Mouse (Mus musculus) hindbrain, embryonic 13.5 days (tissue): ENCODE results near the gene Cic. TPM values are rescaled to one million over a fixed set of nuclear protein-coding genes. Genes with fewer than 3 reads are reported as not detected.
"Not testable (repeated sequence)": the region's sequence is repeated elsewhere in the genome, so short reads cannot be mapped to it uniquely, and the experiment has no call there.

Experiments
- ATAC-seq: fragments of 200-750 bp; cut with Nextera tagmentation; 2 replicates; pipeline ENCODE4 v1.8.0; 2017; ENCODE audit warnings: moderate TSS enrichment; ENCODE audit not compliant: low FRiP score
- H3K27ac ChIP-seq: fragments of 300-500 bp; sonication (generic); 2 replicates; pipeline ENCODE4 v1.5.1; 2015; ENCODE audit warnings: inconsistent platforms, mild to moderate bottlenecking, moderate library complexity
- H3K27me3 ChIP-seq: fragments of 300-500 bp; sonication (generic); 2 replicates; pipeline ENCODE4 v1.6.1; 2015; ENCODE audit warnings: mild to moderate bottlenecking, inconsistent platforms
- H3K36me3 ChIP-seq: fragments of 300-500 bp; sonication (generic); 2 replicates; pipeline ENCODE4 v1.6.1; 2015; ENCODE audit warnings: mild to moderate bottlenecking, inconsistent platforms
- H3K4me1 ChIP-seq: fragments of 300-500 bp; sonication (generic); replicated peaks from 2 replicates; pipeline ENCODE4 v1.6.1; 2015; ENCODE audit warnings: inconsistent platforms
- H3K4me2 ChIP-seq: fragments of 300-500 bp; sonication (generic); 2 replicates; pipeline ENCODE4 v1.6.1; 2015; ENCODE audit warnings: inconsistent platforms, mild to moderate bottlenecking, moderate library complexity
- H3K4me3 ChIP-seq: fragments of 300-500 bp; sonication (generic); 2 replicates; pipeline ENCODE4 v1.5.1; 2015; ENCODE audit warnings: mild to moderate bottlenecking, inconsistent platforms
- H3K9ac ChIP-seq: fragments of 300-500 bp; sonication (generic); 2 replicates; pipeline ENCODE4 v1.6.1; 2015; ENCODE audit warnings: mild to moderate bottlenecking, inconsistent platforms
- H3K9me3 ChIP-seq: fragments of 300-500 bp; sonication (generic); 2 replicates; pipeline ENCODE4 v1.6.1; 2016; ENCODE audit warnings: inconsistent platforms
- WGBS: fragments of 180-500 bp; shearing (Covaris S2); methylation state at CpG from one replicate; pipeline ENCODE4 v1.1.7; 2015; 5-methylcytosine and 5-hydroxymethylcytosine counted together
- polyA plus RNA-seq: library from polyadenylated mRNA; unstranded; fragments of >200 nt; fragmentation: Nextera tagmentation; extraction: Ambion mirVana; gene quantifications from 2 replicates; pipeline ENCODE4 v1.2.1, GENCODE M21; 2015

Cic gene
- polyA plus RNA-seq, 1 experiment from 2014 or later = 36.9 TPM

DNA sequence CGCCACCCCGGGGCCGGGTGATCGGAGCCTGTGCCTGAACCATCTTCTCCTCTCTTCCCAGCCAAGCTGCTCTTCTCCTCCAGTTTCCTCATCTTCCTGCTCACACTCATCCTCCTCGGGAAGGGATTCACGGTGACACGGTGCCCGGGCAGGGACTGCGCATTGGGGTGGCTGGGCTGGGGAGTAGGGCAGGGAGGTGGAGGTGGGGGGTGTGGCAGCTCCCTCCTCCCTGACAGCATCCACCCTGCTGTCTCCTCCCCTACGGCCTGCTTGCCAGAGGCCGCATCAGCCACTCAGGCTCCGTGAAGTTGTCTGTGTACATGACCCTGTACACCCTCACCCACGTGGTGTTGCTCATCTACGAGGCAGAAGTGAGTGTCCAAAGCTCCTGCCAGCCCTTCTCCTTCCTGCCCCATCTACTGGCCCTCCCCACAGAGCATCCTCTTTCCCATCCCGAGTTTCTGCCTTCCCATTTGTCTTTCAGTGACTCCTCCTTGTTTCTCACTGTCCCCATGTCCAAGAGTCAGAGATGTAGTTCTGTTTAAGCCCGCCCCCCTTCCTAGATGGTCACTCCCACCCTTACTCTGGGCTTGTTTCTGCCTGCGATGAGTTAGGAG, 41.3 kb downstream of the Cic start:
- H3K27me3 ChIP-seq = peaks cover 51% of the 10 kb centered on the region
- H3K4me1 ChIP-seq = peaks cover 20% of the 10 kb centered on the region
- H3K27ac ChIP-seq = no peak overlapping the region
- no peaks in the 10 kb centered on the region for H3K9me3 ChIP-seq
- 69% methylated on average over 17 of the region's 17 CpGs for WGBS
- peaks cover 23% of the 10 kb centered on the region for H3K36me3 ChIP-seq
- H3K4me2 ChIP-seq = no peak overlapping the region
- H3K9ac ChIP-seq = peak overlapping the region; percentile 20
- no peak for ATAC-seq
- H3K4me3 ChIP-seq = no peak overlapping the region

DNA sequence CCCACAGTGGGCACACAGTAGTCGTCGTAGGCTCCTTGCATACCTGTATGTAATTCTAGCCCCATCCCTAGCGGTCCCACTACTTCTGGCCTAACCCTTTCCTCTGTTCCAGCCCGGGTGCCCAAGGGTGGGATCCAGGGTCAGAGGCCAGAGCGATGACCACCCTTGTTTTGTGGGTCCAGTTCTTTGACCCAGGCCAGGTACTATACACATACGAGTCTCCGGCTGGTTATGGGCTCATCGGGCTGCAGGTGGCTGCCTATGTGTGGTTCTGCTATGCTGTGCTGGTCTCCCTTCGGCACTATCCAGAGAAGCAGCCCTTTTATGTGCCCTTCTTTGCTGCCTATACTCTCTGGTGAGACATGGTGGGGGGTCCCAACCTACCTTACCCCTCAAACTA, 41.9 kb downstream of the Cic start:
- 86% methylated on average over 9 of the region's 9 CpGs for WGBS
- Histone ChIP-seq H3K4me3 (no peak overlapping the region), H3K9ac (no peak overlapping the region), H3K27me3 (peaks cover 57% of the 10 kb centered on the region), H3K4me2 (no peak overlapping the region), H3K27ac (no peak overlapping the region), H3K4me1 (peaks cover 23% of the 10 kb centered on the region), H3K9me3 (no peaks in the 10 kb centered on the region), H3K36me3 (peaks cover 23% of the 10 kb centered on the region)
- ATAC-seq = no peak

GRCm38 (mm10) chr7:25311193-25311592, 43.7 kb downstream of the Cic start:
- H3K27me3 ChIP-seq = peaks cover 69% of the 10 kb centered on the region
- WGBS = 78% methylated on average over 11 of the region's 11 CpGs
- H3K4me3 ChIP-seq = no peak overlapping the region
- no peak overlapping the region for H3K9ac ChIP-seq
- ATAC-seq = no peak
- H3K36me3 ChIP-seq = peaks cover 27% of the 10 kb centered on the region
- H3K9me3 ChIP-seq = no peaks in the 10 kb centered on the region
- H3K4me1 ChIP-seq = peaks cover 31% of the 10 kb centered on the region
- H3K27ac ChIP-seq = no peak overlapping the region
- no peak overlapping the region for H3K4me2 ChIP-seq

DNA sequence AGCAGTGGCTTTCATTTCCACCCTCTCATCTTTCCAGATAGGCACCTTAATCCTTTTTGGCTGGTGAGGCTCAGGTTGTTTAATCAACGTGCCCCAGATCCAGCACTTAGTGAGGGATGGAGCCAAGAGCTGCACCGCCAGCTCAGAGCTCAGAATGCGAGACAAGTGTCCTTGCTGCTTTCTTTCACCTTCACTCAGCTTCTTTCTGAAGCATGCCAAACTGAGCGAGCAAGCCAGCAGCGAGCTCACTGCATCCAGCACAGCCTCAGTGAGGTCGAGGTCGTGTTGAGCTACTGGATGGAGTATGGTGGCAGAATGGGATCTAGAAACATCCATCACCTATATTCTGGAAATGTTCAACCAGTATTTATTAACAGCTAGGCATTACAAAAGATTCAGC, 45.8 kb downstream of the Cic start:
- no peak for ATAC-seq
- 51% methylated on average over 7 of the region's 7 CpGs for WGBS
- H3K27me3 ChIP-seq = peaks cover 57% of the 10 kb centered on the region
- H3K9me3 ChIP-seq = no peaks in the 10 kb centered on the region
- H3K4me3 ChIP-seq = no peak overlapping the region
- peaks cover 18% of the 10 kb centered on the region for H3K36me3 ChIP-seq
- no peak overlapping the region for H3K9ac ChIP-seq
- no peak overlapping the region for H3K4me2 ChIP-seq
- no peak overlapping the region for H3K27ac ChIP-seq
- peaks cover 33% of the 10 kb centered on the region for H3K4me1 ChIP-seq

DNA sequence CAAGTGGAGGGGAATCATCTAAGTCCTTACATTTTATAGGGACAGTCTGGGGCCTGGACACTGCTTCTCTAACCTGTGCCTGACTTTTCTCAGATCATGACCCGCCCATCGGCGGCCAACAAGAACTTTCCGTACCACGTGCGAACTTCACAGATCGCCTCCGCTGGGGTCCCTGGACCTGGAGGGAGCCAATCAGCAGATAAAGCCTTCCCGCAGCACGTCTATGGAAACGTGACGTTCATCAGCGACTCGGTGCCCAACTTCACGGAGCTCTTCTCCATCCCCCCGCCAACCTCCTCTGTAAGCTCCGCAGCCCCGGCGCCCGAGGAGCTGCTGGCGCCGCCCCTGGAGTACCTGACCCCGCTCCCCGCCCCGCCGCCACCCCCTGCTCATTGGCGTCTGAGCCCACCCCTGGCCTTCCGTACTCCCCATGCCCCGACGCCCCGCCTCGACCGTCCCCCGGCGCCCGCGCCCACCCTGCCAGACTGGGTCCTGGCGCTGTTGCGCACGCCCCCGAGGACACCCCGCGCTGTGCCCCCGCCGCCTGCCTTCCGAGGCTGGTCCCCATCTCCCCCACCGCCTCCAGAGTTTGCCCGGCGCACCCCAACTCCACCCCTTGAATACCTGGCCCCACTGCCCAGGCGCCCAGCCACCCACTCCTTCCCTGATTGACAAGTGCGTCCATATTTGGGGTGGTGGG, 47.3 kb downstream of the Cic start:
- WGBS = 2% methylated on average over 43 of the region's 51 CpGs
- Histone ChIP-seq H3K4me1 (peaks cover 40% of the 10 kb centered on the region), H3K27me3 (peaks cover 49% of the 10 kb centered on the region), H3K4me2 (peak overlapping the region; percentile 59), H3K9ac (peak overlapping the region; percentile 65), H3K4me3 (peak overlapping the region; percentile 74), H3K9me3 (no peaks in the 10 kb centered on the region), H3K36me3 (peaks cover 13% of the 10 kb centered on the region), H3K27ac (no peak overlapping the region)
- ATAC-seq = no peak

DNA sequence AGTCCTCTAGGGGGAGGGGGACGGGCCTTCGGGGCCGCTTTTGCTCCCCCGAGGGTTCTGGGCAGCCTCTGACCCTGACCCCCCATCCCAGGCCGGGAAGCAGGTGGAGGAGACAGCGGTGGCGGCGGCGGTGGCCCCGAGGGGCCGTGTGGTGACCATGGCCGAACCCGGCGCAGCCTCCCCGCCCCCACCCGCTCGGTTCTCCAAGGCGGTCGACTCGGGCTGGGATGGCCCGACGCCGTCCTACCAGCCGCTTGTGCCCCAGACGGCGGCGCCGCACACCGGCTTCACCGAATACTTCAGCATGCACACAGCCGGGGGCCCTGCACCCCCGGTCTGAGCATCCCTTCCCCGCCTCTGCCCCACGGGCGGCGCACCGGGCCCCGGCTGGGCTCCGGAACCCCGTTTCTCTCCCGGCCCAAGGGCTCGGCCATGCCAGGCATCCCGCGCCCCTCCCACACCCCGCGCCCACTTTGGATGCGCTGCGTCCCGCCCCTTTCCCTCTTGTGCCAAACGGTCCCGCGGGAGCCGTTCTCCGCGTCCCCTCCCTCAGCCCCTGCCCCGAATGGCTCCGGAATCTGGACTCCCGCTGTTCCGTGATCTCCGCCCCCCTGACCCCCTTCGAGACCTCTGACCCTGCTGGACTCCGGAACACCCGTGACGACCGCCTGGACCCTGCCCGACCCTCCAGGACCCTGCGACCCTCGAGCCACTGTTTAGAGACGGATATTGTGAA, 48.0 kb downstream of the Cic start:
- Histone ChIP-seq H3K4me1 (peaks cover 40% of the 10 kb centered on the region), H3K36me3 (peaks cover 13% of the 10 kb centered on the region), H3K4me3 (peak overlapping the region; percentile 74), H3K27ac (no peak overlapping the region), H3K9ac (peak overlapping the region; percentile 65), H3K9me3 (no peaks in the 10 kb centered on the region), H3K4me2 (peak overlapping the region; percentile 59), H3K27me3 (peaks cover 49% of the 10 kb centered on the region)
- WGBS = 1% methylated on average over 62 of the region's 69 CpGs
- ATAC-seq = no peak

GRCm38 (mm10) chr7:25316532-25317445, 49.3 kb downstream of the Cic start, which contains the start of gene Megf8:
Gene Megf8 (plus strand): TSS chr7:25317164.
- H3K9ac ChIP-seq = peak within 1 kb of the TSS; percentile 96
- H3K4me2 ChIP-seq = peak within 1 kb of the TSS; percentile 100
- 1% methylated on average over 52 of the region's 52 CpGs for WGBS

GRCm38 (mm10) chr7:25317446-25317999, 50.0 kb downstream of the Cic start:
- Histone ChIP-seq H3K4me3 (peak overlapping the region; percentile 74), H3K36me3 (peaks cover 6% of the 10 kb centered on the region; the same call in 1 of the 2 replicates), H3K27ac (peak overlapping the region; percentile 93), H3K27me3 (peaks cover 31% of the 10 kb centered on the region), H3K9me3 (no peaks in the 10 kb centered on the region), H3K4me1 (peaks cover 53% of the 10 kb centered on the region), H3K4me2 (peak overlapping the region; percentile 100), H3K9ac (peak overlapping the region; percentile 96)
- WGBS = 11% methylated on average over 21 of the region's 21 CpGs
- ATAC-seq = no peak

More at GRCm38 (mm10) chr7:25316532-25317445, 49.3 kb downstream of the Cic start, which contains the start of gene Megf8:
- Histone ChIP-seq H3K4me3 (peak within 1 kb of the TSS; percentile 74), H3K27ac (peak within 1 kb of the TSS; percentile 93), H3K27me3 (peaks cover 39% of the 10 kb centered on the region), H3K36me3 (peaks cover 7% of the 10 kb centered on the region; the same call in 1 of the 2 replicates), H3K4me1 (peaks cover 49% of the 10 kb centered on the region), H3K9me3 (no peaks in the 10 kb centered on the region)
- peak; percentile 99 for ATAC-seq

GRCm38 (mm10) chr7:25322058-25322484, 54.6 kb downstream of the Cic start:
- Histone ChIP-seq H3K4me2 (peak overlapping the region; percentile 19; the same call in 1 of the 2 replicates), H3K27ac (peak overlapping the region; percentile 61), H3K9me3 (no peaks in the 10 kb centered on the region), H3K4me1 (peaks cover 34% of the 10 kb centered on the region), H3K27me3 (no peaks in the 10 kb centered on the region), H3K36me3 (peaks cover 7% of the 10 kb centered on the region), H3K9ac (peak overlapping the region; percentile 3; the same call in 1 of the 2 replicates), H3K4me3 (no peak overlapping the region)
- WGBS = 6% methylated on average over 6 of the region's 6 CpGs
- no peak for ATAC-seq

DNA sequence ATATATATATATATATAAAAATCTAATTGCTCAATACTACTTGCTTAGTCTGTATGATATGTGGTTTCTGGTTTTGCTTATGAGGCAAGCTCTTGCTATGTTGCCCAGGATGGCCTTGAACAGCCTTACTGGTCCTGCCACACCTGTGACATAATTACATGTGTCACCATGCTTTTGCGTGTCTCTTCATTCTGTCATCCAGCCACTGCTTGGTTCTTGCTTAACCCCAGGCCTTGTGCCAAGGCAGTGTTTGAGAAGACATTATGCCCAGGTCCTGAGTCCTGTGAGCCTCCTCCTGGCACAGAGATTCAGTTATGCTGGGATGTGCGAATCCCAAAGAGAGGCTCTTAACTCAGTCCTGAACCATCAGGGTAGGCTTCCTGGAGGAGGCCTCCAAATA, 55.7 kb downstream of the Cic start:
- Histone ChIP-seq H3K27ac (no peak overlapping the region; the same call in 1 of the 2 replicates), H3K36me3 (peaks cover 16% of the 10 kb centered on the region), H3K4me2 (no peak overlapping the region), H3K9ac (no peak overlapping the region), H3K4me3 (no peak overlapping the region), H3K27me3 (no peaks in the 10 kb centered on the region), H3K9me3 (no peaks in the 10 kb centered on the region), H3K4me1 (peaks cover 24% of the 10 kb centered on the region)
- no peak for ATAC-seq
- 84% methylated on average over 2 of the region's 2 CpGs for WGBS

- WGBS = 93% methylated on average over 6 of the region's 6 CpGs
- Histone ChIP-seq H3K4me1 (peaks cover 14% of the 10 kb centered on the region), H3K36me3 (peaks cover 33% of the 10 kb centered on the region)
- H3K4me2 ChIP-seq, ATAC-seq, H3K27me3 ChIP-seq, H3K4me3 ChIP-seq, H3K9me3 ChIP-seq, H3K9ac ChIP-seq, H3K27ac ChIP-seq: not testable (repeated sequence)
Observed at GRCm38 (mm10) chr7:25325431-25325830, 57.9 kb downstream of the Cic start.
